Comparison of ENCODE assay signal across 14 mouse cellular contexts in the genomic region with DNA sequence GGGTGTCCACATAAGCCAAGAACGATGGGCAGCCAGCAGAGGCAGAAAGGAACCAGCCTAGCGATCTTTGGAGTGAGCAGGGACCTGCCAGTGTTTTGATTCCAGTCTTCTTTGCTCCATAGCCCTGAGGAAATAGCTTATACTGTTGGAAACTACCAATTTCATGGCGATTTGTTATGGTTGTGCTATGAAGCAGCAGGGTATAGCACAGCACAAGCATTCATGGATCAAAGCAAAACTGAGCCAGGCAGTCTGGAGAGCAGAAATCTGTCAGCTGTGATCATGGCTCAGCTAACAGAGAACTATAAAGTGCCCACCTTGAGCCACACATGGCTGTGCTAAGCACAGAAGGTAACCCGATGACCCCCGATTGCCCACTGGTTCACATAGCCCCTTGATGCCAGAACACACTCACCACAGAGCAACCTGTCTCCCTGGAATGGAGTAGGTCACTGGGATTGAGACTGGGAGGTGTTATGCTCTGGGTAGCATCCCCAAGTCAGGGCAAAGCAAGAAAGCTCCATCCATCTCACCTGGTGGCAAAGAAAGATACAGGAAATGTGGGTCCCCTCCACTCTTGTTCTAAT.
A peak's percentile ranks its signal among the peaks of the same experiment; 100 is the strongest.
DNase-seq lines count a peak whose midpoint lies in the region; ATAC-seq and TF ChIP-seq lines count a peak whose summit lies in the region.
"Had no signal": no experiment of that assay in that cellular context is flagged by ENCODE, and none has a peak within 500 bp of the region (broad histone marks: within the 10 kb centered on the region; RNA-seq: fewer than 3 reads in every experiment).

No protein-coding gene starts in this region.

- ATAC-seq in hindbrain, embryonic 13.5 days (ENCODE audit: low FRiP score) = no peak
- no peak for ATAC-seq in hindbrain, embryonic 16.5 days
- ATAC-seq in embryonic facial prominence, embryonic 12.5 days (ENCODE audit: insufficient number of reproducible peaks, insufficient read depth, low FRiP score, low TSS enrichment) = peak; percentile 49; the same call in 1 of the 2 replicates
- ATAC-seq in midbrain, embryonic 13.5 days = peak; percentile 65
- no peak for ATAC-seq in intestine, embryonic 16.5 days

- intact Hi-C loops in left cerebral cortex, adult 2 months (cut with DNase I) = loop anchor here (1.0 to 10.0 kb wide), 5 partner anchors 160 to 954 kb away; no protein-coding TSS in a partner anchor

- TF ChIP-seq CTCF in left cerebral cortex, adult 2 months (IDR thresholded peaks at IDR 0.05) = no peak

- H3K27ac ChIP-seq in hindbrain, embryonic 13.5 days = no peak overlapping the region
- H3K27ac ChIP-seq in hindbrain, embryonic 16.5 days (ENCODE audit: low read depth, low read length) = no peak overlapping the region
- no peak overlapping the region for H3K27ac ChIP-seq in embryonic facial prominence, embryonic 12.5 days
- no peak overlapping the region for H3K27ac ChIP-seq in midbrain, embryonic 13.5 days
- no peak overlapping the region for H3K27ac ChIP-seq in left cerebral cortex, adult 2 months
- H3K27ac ChIP-seq in intestine, embryonic 16.5 days (ENCODE audit: low read length) = no peak overlapping the region
- H3K27ac ChIP-seq: heart, embryonic 13.5 days; kidney, postnatal 0 days; neural tube, embryonic 13.5 days; stomach, embryonic 15.5 days had no signal

- H3K4me1 ChIP-seq in hindbrain, embryonic 13.5 days (replicated peaks) = 0 out of 2 replicates have a peak, but pooled peaks cover 5% of the 10 kb centered on the region
- H3K4me1 ChIP-seq in hindbrain, embryonic 16.5 days (ENCODE audit: control insufficient read depth, insufficient read depth, low read depth, low read length) = no peaks in the 10 kb centered on the region
- H3K4me1 ChIP-seq in embryonic facial prominence, embryonic 12.5 days = no peaks in the 10 kb centered on the region
- H3K4me1 ChIP-seq in midbrain, embryonic 13.5 days (replicated peaks) = peaks cover 6% of the 10 kb centered on the region; the same call in 1 of the 2 replicates
- H3K4me1 ChIP-seq in intestine, embryonic 16.5 days (ENCODE audit: control insufficient read depth, insufficient read depth, low read length) = no peaks in the 10 kb centered on the region
- H3K4me1 ChIP-seq: heart, embryonic 13.5 days; neural tube, embryonic 13.5 days; stomach, embryonic 15.5 days had no signal

- H3K36me3 ChIP-seq in hindbrain, embryonic 13.5 days = no peaks in the 10 kb centered on the region
- no peaks in the 10 kb centered on the region for H3K36me3 ChIP-seq in hindbrain, embryonic 16.5 days (ENCODE audit: control insufficient read depth, insufficient read depth, low read length)
- no peaks in the 10 kb centered on the region for H3K36me3 ChIP-seq in embryonic facial prominence, embryonic 12.5 days
- H3K36me3 ChIP-seq in midbrain, embryonic 13.5 days = no peaks in the 10 kb centered on the region
- H3K36me3 ChIP-seq in intestine, embryonic 16.5 days (ENCODE audit: control insufficient read depth, insufficient read depth, low read length) = no peaks in the 10 kb centered on the region
- H3K36me3 ChIP-seq: heart, embryonic 13.5 days; neural tube, embryonic 13.5 days; stomach, embryonic 15.5 days had no signal

- DNase-seq in embryo, embryonic 10.5 days (ENCODE audit: low spot score) = peak; percentile 12
- no peak for DNase-seq in left cerebral cortex, adult 2 months (ENCODE audit: extremely low spot score in 1 of 2, low spot score in 2 of 2)
- no peak for DNase-seq in cerebellum, postnatal 10 days
- DNase-seq: gastrocnemius, postnatal 25 days had no signal

- 60% methylated on average over 5 of the region's 5 CpGs for WGBS in hindbrain, embryonic 13.5 days
- 54% methylated on average over 5 of the region's 5 CpGs for WGBS in hindbrain, embryonic 16.5 days
- WGBS in embryonic facial prominence, embryonic 12.5 days = 47% methylated on average over 5 of the region's 5 CpGs
- WGBS in midbrain, embryonic 13.5 days = 60% methylated on average over 5 of the region's 5 CpGs
- 66% methylated on average over 5 of the region's 5 CpGs for WGBS in intestine, embryonic 16.5 days

- H3K9ac ChIP-seq in hindbrain, embryonic 13.5 days = 0 out of 2 replicates have a peak overlapping the region, but pooled peaks have one; percentile 9
- no peak overlapping the region for H3K9ac ChIP-seq in hindbrain, embryonic 16.5 days (ENCODE audit: low read depth, low read length)
- H3K9ac ChIP-seq in embryonic facial prominence, embryonic 12.5 days = no peak overlapping the region
- no peak overlapping the region for H3K9ac ChIP-seq in midbrain, embryonic 13.5 days (replicated peaks)
- H3K9ac ChIP-seq in intestine, embryonic 16.5 days (ENCODE audit: low read depth, low read length) = no peak overlapping the region
- H3K9ac ChIP-seq: forebrain, postnatal 0 days; heart, embryonic 13.5 days; neural tube, embryonic 13.5 days; stomach, embryonic 15.5 days had no signal

- H3K4me2 ChIP-seq in hindbrain, embryonic 13.5 days = no peak overlapping the region
- no peak overlapping the region for H3K4me2 ChIP-seq in hindbrain, embryonic 16.5 days (ENCODE audit: low read length)
- H3K4me2 ChIP-seq in embryonic facial prominence, embryonic 12.5 days (replicated peaks) = no peak overlapping the region
- no peak overlapping the region for H3K4me2 ChIP-seq in midbrain, embryonic 13.5 days (replicated peaks)
- H3K4me2 ChIP-seq in intestine, embryonic 16.5 days (ENCODE audit: low read depth, low read length) = no peak overlapping the region
- H3K4me2 ChIP-seq: heart, embryonic 13.5 days; neural tube, embryonic 13.5 days; stomach, embryonic 15.5 days had no signal

- no peaks in the 10 kb centered on the region for H3K9me3 ChIP-seq in hindbrain, embryonic 13.5 days
- no peaks in the 10 kb centered on the region for H3K9me3 ChIP-seq in hindbrain, embryonic 16.5 days (ENCODE audit: control insufficient read depth, low read length)
- no peaks in the 10 kb centered on the region for H3K9me3 ChIP-seq in embryonic facial prominence, embryonic 12.5 days
- no peaks in the 10 kb centered on the region for H3K9me3 ChIP-seq in midbrain, embryonic 13.5 days
- H3K9me3 ChIP-seq in intestine, embryonic 16.5 days (ENCODE audit: control insufficient read depth, low read length) = no peaks in the 10 kb centered on the region
- H3K9me3 ChIP-seq: heart, embryonic 13.5 days; neural tube, embryonic 13.5 days; stomach, embryonic 15.5 days had no signal

- H3K27me3 ChIP-seq in hindbrain, embryonic 13.5 days = peaks cover 37% of the 10 kb centered on the region
- no peaks in the 10 kb centered on the region for H3K27me3 ChIP-seq in hindbrain, embryonic 16.5 days (replicated peaks; ENCODE audit: control insufficient read depth, insufficient read depth, low read length)
- no peaks in the 10 kb centered on the region for H3K27me3 ChIP-seq in embryonic facial prominence, embryonic 12.5 days
- H3K27me3 ChIP-seq in midbrain, embryonic 13.5 days = peaks cover 17% of the 10 kb centered on the region; the same call in 1 of the 2 replicates
- no peaks in the 10 kb centered on the region for H3K27me3 ChIP-seq in intestine, embryonic 16.5 days (replicated peaks; ENCODE audit: control insufficient read depth, insufficient read depth, low read length)
- H3K27me3 ChIP-seq: heart, embryonic 13.5 days; stomach, embryonic 15.5 days had no signal

- no peak overlapping the region for H3K4me3 ChIP-seq in hindbrain, embryonic 13.5 days
- no peak overlapping the region for H3K4me3 ChIP-seq in hindbrain, embryonic 16.5 days (ENCODE audit: low read length)
- H3K4me3 ChIP-seq in embryonic facial prominence, embryonic 12.5 days = no peak overlapping the region
- no peak overlapping the region for H3K4me3 ChIP-seq in midbrain, embryonic 13.5 days (replicated peaks)
- no peak overlapping the region for H3K4me3 ChIP-seq in left cerebral cortex, adult 2 months
- no peak overlapping the region for H3K4me3 ChIP-seq in intestine, embryonic 16.5 days (ENCODE audit: low read length)
- H3K4me3 ChIP-seq: heart, embryonic 13.5 days; neural tube, embryonic 13.5 days; stomach, embryonic 15.5 days had no signal

Comparison
In these comparisons a context has a peak if more than half of its experiments do, and no peak if none do; other contexts are left out.
1. ATAC-seq: peak in embryonic facial prominence, embryonic 12.5 days (single experiment) and midbrain, embryonic 13.5 days (single experiment); none in hindbrain, embryonic 13.5 days (single experiment), hindbrain, embryonic 16.5 days (single experiment) and intestine, embryonic 16.5 days (single experiment).